Mouse (Mus musculus): ENCODE measurements at regions not wholly inside any gene's neighbourhood (a gene's known extent, or its start where the extent isn't known, plus 50 kb on each side); places are given as distances from the start of the nearest gene placed in this dataset.

DNA sequence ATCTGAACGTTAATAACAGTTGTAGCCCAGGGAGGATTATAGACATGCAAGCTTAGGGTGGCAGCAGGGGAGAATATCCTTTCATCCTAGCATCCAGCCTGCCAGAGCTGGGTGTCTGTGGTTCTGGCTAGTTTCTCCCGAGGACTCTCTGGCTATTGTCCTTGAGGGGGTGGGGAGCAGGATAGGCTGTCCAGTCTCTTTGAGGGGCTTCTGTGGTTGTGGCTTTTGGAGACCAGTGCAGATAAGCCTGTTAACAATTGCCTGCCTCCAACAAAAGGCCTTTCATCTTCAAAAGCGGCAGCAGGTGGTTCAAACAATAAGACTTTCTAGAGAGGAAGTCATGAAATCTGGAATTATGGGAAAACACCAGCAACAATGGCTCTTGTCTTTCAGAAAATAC lies 507.2 kb upstream of the Vstm2b start:
- no peak for DNase-seq (ENCODE audit: low read depth, low spot score)
- TF ChIP-seq ZC3H11A (IDR thresholded peaks at IDR 0.05; ENCODE audit: borderline replicate concordance, low read depth, low read length): no peak
- no peak for TF ChIP-seq CHD2 (IDR thresholded peaks at IDR 0.05; ENCODE audit: low read depth, low read length)
- TF ChIP-seq HCFC1 (IDR thresholded peaks at IDR 0.05; ENCODE audit: borderline replicate concordance, insufficient read depth, low read length): no peak
- TF ChIP-seq ZNF384 (IDR thresholded peaks at IDR 0.05; ENCODE audit: low read depth, low read length): no peak
- H3K27ac ChIP-seq (ENCODE audit: insufficient read depth, low read depth, low read length, poor library complexity, severe bottlenecking): no peak overlapping the region
- H3K9me3 ChIP-seq (ENCODE audit: control insufficient read depth, insufficient read depth, low read depth, low read length): no peaks in the 10 kb centered on the region
- no peaks in the 10 kb centered on the region for H3K4me1 ChIP-seq (ENCODE audit: control insufficient read depth in 2 of 2, insufficient read depth in 2 of 2, low read length in 2 of 2, poor library complexity in 1 of 2)
- no peak overlapping the region for H3K9ac ChIP-seq (ENCODE audit: insufficient read depth, low read depth, low read length, poor library complexity, severe bottlenecking)
- no peaks in the 10 kb centered on the region for H3K36me3 ChIP-seq (ENCODE audit: control insufficient read depth, insufficient read depth, low read length, poor library complexity, severe bottlenecking)
- no peak overlapping the region for H3K4me3 ChIP-seq (ENCODE audit: insufficient read depth in 1 of 2, low read depth in 1 of 2, low read length in 2 of 2, poor library complexity in 1 of 2, severe bottlenecking in 1 of 2)
- in situ Hi-C loops (cut with MboI; ENCODE audit: low sequenced_read_pairs in 2 of 2, unreplicated experiment in 2 of 2): no loop called here

DNA sequence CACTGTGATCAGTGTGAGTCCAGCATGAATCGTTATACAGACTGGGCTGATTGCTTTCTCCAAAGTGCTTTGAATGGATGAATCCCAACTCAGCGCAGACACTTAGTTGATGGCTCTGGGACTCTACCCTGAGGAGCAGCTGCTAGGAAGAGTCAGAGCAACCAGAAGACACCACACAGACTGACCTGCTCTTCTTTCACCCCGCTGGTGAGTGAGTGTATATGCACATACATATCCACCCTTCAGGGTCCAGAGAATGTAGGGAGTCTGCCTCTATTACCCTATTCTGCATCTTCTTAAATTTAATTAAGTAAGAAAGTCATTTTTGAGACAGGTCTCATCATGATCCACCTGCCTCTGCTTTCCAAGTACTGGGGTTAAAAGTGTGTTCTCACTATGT lies 506.5 kb upstream of the Vstm2b start:
- H3K4me3 ChIP-seq (ENCODE audit: insufficient read depth in 1 of 2, low read depth in 1 of 2, low read length in 2 of 2, poor library complexity in 1 of 2, severe bottlenecking in 1 of 2): no peak overlapping the region
- TF ChIP-seq CHD2 (IDR thresholded peaks at IDR 0.05; ENCODE audit: low read depth, low read length): no peak
- no peak for TF ChIP-seq ZNF384 (IDR thresholded peaks at IDR 0.05; ENCODE audit: low read depth, low read length)
- no peak for TF ChIP-seq HCFC1 (IDR thresholded peaks at IDR 0.05; ENCODE audit: borderline replicate concordance, insufficient read depth, low read length)
- TF ChIP-seq MAFK (IDR thresholded peaks at IDR 0.05; ENCODE audit: insufficient read depth, low read depth, low read length): no peak
- no peak for TF ChIP-seq ZC3H11A (IDR thresholded peaks at IDR 0.05; ENCODE audit: borderline replicate concordance, low read depth, low read length)
- H3K9me3 ChIP-seq (ENCODE audit: control insufficient read depth, insufficient read depth, low read depth, low read length): no peaks in the 10 kb centered on the region
- no peak overlapping the region for H3K27ac ChIP-seq (ENCODE audit: insufficient read depth, low read depth, low read length, poor library complexity, severe bottlenecking)
- no peaks in the 10 kb centered on the region for H3K4me1 ChIP-seq (ENCODE audit: control insufficient read depth in 2 of 2, insufficient read depth in 2 of 2, low read length in 2 of 2, poor library complexity in 1 of 2)
- DNase-seq (ENCODE audit: low read depth, low spot score): no peak
- H3K9ac ChIP-seq (ENCODE audit: insufficient read depth, low read depth, low read length, poor library complexity, severe bottlenecking): no peak overlapping the region
- H3K36me3 ChIP-seq (ENCODE audit: control insufficient read depth, insufficient read depth, low read length, poor library complexity, severe bottlenecking): no peaks in the 10 kb centered on the region
- in situ Hi-C loops (cut with MboI; ENCODE audit: low sequenced_read_pairs in 2 of 2, unreplicated experiment in 2 of 2): no loop called here

GRCm38 (mm10) chr7:40392207-40392606 lies 505.9 kb upstream of the Vstm2b start:
- Histone ChIP-seq H3K36me3 (ENCODE audit: control insufficient read depth, insufficient read depth, low read length, poor library complexity, severe bottlenecking) (no peaks in the 10 kb centered on the region), H3K4me3 (ENCODE audit: insufficient read depth in 1 of 2, low read depth in 1 of 2, low read length in 2 of 2, poor library complexity in 1 of 2, severe bottlenecking in 1 of 2) (no peak overlapping the region), H3K4me1 (ENCODE audit: control insufficient read depth in 2 of 2, insufficient read depth in 2 of 2, low read length in 2 of 2, poor library complexity in 1 of 2) (no peaks in the 10 kb centered on the region), H3K9ac (ENCODE audit: insufficient read depth, low read depth, low read length, poor library complexity, severe bottlenecking) (no peak overlapping the region), H3K9me3 (ENCODE audit: control insufficient read depth, insufficient read depth, low read depth, low read length) (no peaks in the 10 kb centered on the region), H3K27ac (ENCODE audit: insufficient read depth, low read depth, low read length, poor library complexity, severe bottlenecking) (no peak overlapping the region)
- in situ Hi-C loops (cut with MboI; ENCODE audit: low sequenced_read_pairs in 2 of 2, unreplicated experiment in 2 of 2): no loop called here
- TF ChIP-seq ZC3H11A (IDR thresholded peaks at IDR 0.05; ENCODE audit: borderline replicate concordance, low read depth, low read length) (no peak), MAFK (IDR thresholded peaks at IDR 0.05; ENCODE audit: insufficient read depth, low read depth, low read length) (no peak), CHD2 (IDR thresholded peaks at IDR 0.05; ENCODE audit: low read depth, low read length) (no peak), ZNF384 (IDR thresholded peaks at IDR 0.05; ENCODE audit: low read depth, low read length) (no peak), HCFC1 (IDR thresholded peaks at IDR 0.05; ENCODE audit: borderline replicate concordance, insufficient read depth, low read length) (no peak)
- DNase-seq (ENCODE audit: low read depth, low spot score): no peak

DNA sequence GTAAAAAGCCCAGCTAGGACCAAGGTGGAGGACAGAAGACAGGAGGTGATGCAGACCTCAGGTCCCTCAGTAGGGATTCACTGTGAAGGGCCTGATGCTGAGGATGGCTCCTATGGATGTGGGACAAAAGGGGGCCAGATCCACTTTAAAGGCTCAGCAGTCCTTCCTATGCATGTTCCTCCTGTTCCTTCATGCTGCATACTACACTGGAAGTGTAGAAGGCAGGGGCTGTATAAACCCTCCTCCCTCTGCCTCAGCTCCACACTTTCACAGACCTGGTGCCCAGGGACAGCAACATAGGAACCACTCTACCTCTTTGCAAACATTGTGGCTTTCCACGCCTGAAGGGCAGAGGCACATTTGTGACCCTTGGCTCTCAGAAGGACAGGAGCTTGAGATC lies 505.4 kb upstream of the Vstm2b start:
- no peaks in the 10 kb centered on the region for H3K4me1 ChIP-seq (ENCODE audit: control insufficient read depth in 2 of 2, insufficient read depth in 2 of 2, low read length in 2 of 2, poor library complexity in 1 of 2)
- H3K4me3 ChIP-seq (ENCODE audit: insufficient read depth in 1 of 2, low read depth in 1 of 2, low read length in 2 of 2, poor library complexity in 1 of 2, severe bottlenecking in 1 of 2): no peak overlapping the region
- no peak overlapping the region for H3K9ac ChIP-seq (ENCODE audit: insufficient read depth, low read depth, low read length, poor library complexity, severe bottlenecking)
- TF ChIP-seq ZNF384 (IDR thresholded peaks at IDR 0.05; ENCODE audit: low read depth, low read length) (no peak), HCFC1 (IDR thresholded peaks at IDR 0.05; ENCODE audit: borderline replicate concordance, insufficient read depth, low read length) (no peak), ZC3H11A (IDR thresholded peaks at IDR 0.05; ENCODE audit: borderline replicate concordance, low read depth, low read length) (no peak), MAFK (IDR thresholded peaks at IDR 0.05; ENCODE audit: insufficient read depth, low read depth, low read length) (no peak), CHD2 (IDR thresholded peaks at IDR 0.05; ENCODE audit: low read depth, low read length) (no peak)
- no peak overlapping the region for H3K27ac ChIP-seq (ENCODE audit: insufficient read depth, low read depth, low read length, poor library complexity, severe bottlenecking)
- H3K36me3 ChIP-seq (ENCODE audit: control insufficient read depth, insufficient read depth, low read length, poor library complexity, severe bottlenecking): no peaks in the 10 kb centered on the region
- no peak for DNase-seq (ENCODE audit: low read depth, low spot score)
- no peaks in the 10 kb centered on the region for H3K9me3 ChIP-seq (ENCODE audit: control insufficient read depth, insufficient read depth, low read depth, low read length)
- in situ Hi-C loops (cut with MboI; ENCODE audit: low sequenced_read_pairs in 2 of 2, unreplicated experiment in 2 of 2): no loop called here

DNA sequence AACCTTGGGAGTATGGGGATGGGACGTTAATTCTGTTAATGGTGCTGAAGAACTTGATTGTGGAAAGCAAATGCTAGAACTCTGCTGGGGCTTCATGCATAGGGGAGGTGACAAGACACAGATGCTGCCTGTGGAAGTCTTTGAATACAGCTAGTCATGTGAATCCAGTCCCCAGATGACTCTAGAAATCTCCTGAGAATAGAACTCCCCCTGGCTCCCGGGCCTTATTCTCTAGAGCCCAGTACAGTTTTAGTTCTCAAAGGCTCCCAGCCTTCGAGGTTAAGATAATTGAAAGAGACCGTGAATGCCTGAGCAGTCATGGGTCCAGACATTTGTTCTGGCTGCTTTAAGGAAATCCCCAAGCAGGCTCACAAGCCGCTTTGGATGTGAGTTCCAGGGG lies 499.9 kb upstream of the Vstm2b start:
- TF ChIP-seq HCFC1 (IDR thresholded peaks at IDR 0.05; ENCODE audit: borderline replicate concordance, insufficient read depth, low read length): no peak
- Histone ChIP-seq H3K9ac (ENCODE audit: insufficient read depth, low read depth, low read length, poor library complexity, severe bottlenecking) (no peak overlapping the region), H3K4me1 (ENCODE audit: control insufficient read depth in 2 of 2, insufficient read depth in 2 of 2, low read length in 2 of 2, poor library complexity in 1 of 2) (no peaks in the 10 kb centered on the region), H3K36me3 (ENCODE audit: control insufficient read depth, insufficient read depth, low read length, poor library complexity, severe bottlenecking) (no peaks in the 10 kb centered on the region), H3K4me3 (ENCODE audit: insufficient read depth in 1 of 2, low read depth in 1 of 2, low read length in 2 of 2, poor library complexity in 1 of 2, severe bottlenecking in 1 of 2) (no peak overlapping the region), H3K9me3 (ENCODE audit: control insufficient read depth, insufficient read depth, low read depth, low read length) (no peaks in the 10 kb centered on the region), H3K27ac (ENCODE audit: insufficient read depth, low read depth, low read length, poor library complexity, severe bottlenecking) (no peak overlapping the region)
- no peak for DNase-seq (ENCODE audit: low read depth, low spot score)
- in situ Hi-C loops (cut with MboI; ENCODE audit: low sequenced_read_pairs in 2 of 2, unreplicated experiment in 2 of 2): no loop called here
